Mouse (Mus musculus) activated CD4-positive, CD25-positive, alpha-beta regulatory T cell, adult 4 months (primary cell): ENCODE data around the gene Zic4. TPM values are rescaled to one million over a fixed set of nuclear protein-coding genes. Genes with fewer than 3 reads are reported as not detected.

Experiments
- ATAC-seq: one replicate; pipeline ENCODE4 v1.8.0; 2017
- polyA plus RNA-seq, 2 experiments: library from polyadenylated mRNA; unstranded; fragments of 100-300 nt; shearing (Covaris generic); gene quantifications; one replicate each; pipeline ENCODE4 v1.2.1; 2017

Gene Zic4
- not detected for polyA plus RNA-seq

- peak; percentile 58 for ATAC-seq
These were observed at the start of gene Zic4 for GRCm38 (mm10) chr9:91361856-91362601. TSS of gene Zic4 (plus strand) at chr9:91362413.

GRCm38 (mm10) chr9:91347591-91347990 is 14.6 kb upstream of the Zic4 start:
- ATAC-seq: no peak

- no peak for ATAC-seq
These were observed 13.5 kb upstream of the Zic4 start for GRCm38 (mm10) chr9:91348746-91349145.

GRCm38 (mm10) chr9:91350211-91350791 is 11.9 kb upstream of the Zic4 start:
- no peak for ATAC-seq

GRCm38 (mm10) chr9:91350861-91351291 is 11.3 kb upstream of the Zic4 start:
- no peak for ATAC-seq

- no peak for ATAC-seq
These were observed 10.9 kb upstream of the Zic4 start for GRCm38 (mm10) chr9:91351361-91351760.

GRCm38 (mm10) chr9:91351961-91352411 is 10.2 kb upstream of the Zic4 start:
- ATAC-seq: no peak

GRCm38 (mm10) chr9:91352786-91353185 is 9.4 kb upstream of the Zic4 start:
- ATAC-seq: no peak

- ATAC-seq: no peak
These were observed 8.4 kb upstream of the Zic4 start for GRCm38 (mm10) chr9:91353551-91354433.

- ATAC-seq: no peak
These were observed 7.6 kb upstream of the Zic4 start for GRCm38 (mm10) chr9:91354434-91355269.

GRCm38 (mm10) chr9:91355270-91355589 is 7.0 kb upstream of the Zic4 start:
- ATAC-seq: no peak

- ATAC-seq: no peak
These were observed 6.4 kb upstream of the Zic4 start for GRCm38 (mm10) chr9:91355629-91356352.

- ATAC-seq: no peak
These were observed 5.9 kb upstream of the Zic4 start for GRCm38 (mm10) chr9:91356353-91356740.

GRCm38 (mm10) chr9:91357321-91357720 is 4.9 kb upstream of the Zic4 start:
- ATAC-seq: no peak

- ATAC-seq: no peak
These were observed 3.1 kb upstream of the Zic4 start for GRCm38 (mm10) chr9:91358851-91359687.

- ATAC-seq: no peak
These were observed 1.8 kb upstream of the Zic4 start for GRCm38 (mm10) chr9:91360151-91361032.

GRCm38 (mm10) chr9:91361033-91361855 is 969 bp upstream of the Zic4 start:
- no peak for ATAC-seq

- ATAC-seq: no peak
These were observed 958 bp downstream of the Zic4 start for GRCm38 (mm10) chr9:91363011-91363730.
